Mouse (Mus musculus) spleen, adult 10 weeks (tissue): ENCODE data around the gene Tmem255b. TPM values are rescaled to one million over a fixed set of nuclear protein-coding genes. Genes with fewer than 3 reads are reported as not detected.

Experiments
- polyA plus RNA-seq: library from polyadenylated mRNA; stranded (reverse); fragments of 350-450 nt; fragmentation: Illumina TruSeq; extraction: RNeasy Lipid Tissue Mini Kit (QIAGEN cat#74804); gene quantifications from one replicate; pipeline ENCODE4 v1.2.3, GENCODE M21; 2015; ENCODE audit warnings: low replicate concordance; ENCODE audit not compliant: insufficient read depth

Gene Tmem255b
- polyA plus RNA-seq = 0.28 TPM

DNA sequence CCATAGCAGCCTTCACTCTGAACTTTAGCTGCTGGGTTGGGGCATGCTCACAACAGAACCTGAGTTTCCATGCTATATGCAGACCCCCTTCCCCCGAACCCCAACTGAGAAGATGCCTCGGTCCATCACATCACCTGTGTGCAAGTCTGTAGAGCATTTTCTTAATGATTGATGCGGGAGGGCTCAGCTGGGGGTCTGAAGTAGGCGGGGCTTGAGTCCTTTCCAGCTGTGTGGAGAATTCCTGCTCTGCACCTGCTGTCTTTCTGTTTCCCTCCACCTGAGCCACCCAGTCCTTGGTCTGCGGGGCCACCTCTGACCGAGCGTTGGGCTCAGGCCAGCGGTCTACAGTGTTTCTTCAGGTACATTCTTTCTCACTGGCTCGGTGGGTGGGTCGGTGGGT is at the start of gene Tmem255b:
TSS of gene Tmem255b (plus strand) at position 301 of the 400 bp plus-strand sequence.

DNA sequence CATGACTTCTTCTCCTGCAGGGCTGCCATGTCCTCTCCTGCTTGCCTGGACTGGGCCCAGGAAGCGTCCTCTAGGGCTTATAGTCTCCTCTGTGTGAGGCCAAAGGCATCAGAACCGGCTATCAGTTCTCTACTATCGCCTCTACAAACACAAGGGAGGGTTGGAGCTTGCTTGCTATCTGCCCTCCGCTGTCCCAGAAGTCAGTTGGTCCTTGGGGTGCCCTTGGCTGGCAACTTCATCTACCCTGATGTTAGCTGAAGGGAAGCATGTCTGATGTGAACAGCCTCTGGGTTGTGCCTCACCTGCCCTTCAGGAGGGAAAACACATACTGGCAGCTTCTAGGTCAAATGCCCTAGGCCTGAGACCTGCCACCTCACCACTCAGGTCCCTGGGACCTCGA is 38.3 kb upstream of the Tmem255b start, which contains the start of gene Atp4b:
TSS of gene Atp4b (minus strand) at position 101 of the 400 bp plus-strand sequence.

DNA sequence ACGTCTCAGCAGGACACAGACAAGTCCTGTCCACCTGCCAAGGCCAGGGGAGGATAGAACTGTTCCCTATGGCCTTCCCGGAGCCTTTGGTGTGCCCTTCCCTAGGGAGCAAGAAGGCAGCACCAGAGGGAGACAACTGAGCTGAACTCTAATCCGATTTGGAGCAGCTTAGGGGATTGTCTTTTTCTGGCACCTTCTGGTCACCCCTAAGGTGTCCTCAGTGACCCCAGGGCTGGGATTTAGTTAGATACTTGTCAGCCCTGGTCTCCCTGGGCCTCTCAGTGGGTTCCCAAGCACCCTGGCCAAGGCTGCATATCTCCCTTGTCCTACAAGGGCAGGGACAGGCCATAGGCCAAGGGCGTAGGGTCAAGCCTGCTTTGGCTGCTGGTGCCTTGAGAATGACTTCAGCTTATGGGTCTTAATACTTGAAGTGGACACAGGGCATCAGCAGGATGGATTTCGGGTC is 30.3 kb upstream of the Tmem255b start, which contains the start of gene Grk1:
TSS of gene Grk1 (plus strand) at position 416 of the 466 bp plus-strand sequence.

DNA sequence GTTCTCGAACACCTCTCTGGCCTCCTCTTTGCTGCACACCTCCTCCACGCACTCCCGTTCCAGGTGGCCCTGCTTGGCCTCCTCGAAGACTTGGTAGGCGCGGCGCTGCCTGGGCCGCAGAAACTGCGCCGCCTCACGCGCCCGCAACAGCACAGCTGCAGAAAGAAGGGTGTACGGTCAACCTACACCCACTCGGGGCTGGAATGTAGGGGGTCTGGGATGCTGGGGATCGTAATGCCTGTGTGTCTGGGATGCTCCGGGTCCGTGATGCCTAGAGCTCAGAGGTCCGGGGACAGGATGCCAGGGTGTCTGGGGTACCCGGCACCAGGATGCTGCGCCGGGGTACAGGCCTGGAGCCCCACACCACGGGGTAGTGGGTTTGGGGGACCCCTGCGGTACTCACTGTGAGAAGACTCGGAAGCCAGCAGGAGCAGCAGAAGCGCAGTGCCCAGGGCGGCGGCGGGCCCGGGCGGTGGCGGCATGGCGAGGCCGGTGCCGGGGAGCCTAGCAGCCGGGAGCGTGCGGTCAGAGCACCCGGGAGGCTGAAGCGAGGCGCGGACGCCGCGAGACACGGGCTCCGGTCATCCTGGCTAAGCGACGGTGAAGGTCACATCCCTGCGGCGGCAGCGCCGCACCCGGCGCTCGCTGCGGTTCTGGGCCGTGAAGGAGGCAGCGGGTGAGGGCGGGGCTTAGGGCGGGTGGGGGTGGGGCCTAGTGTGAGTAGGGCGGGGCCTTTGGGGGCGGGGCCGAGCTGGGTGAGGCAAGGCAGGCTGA is 59.1 kb downstream of the Tmem255b start, which contains the start of gene Gas6:
TSS of gene Gas6 (minus strand) at position 633 of the 774 bp plus-strand sequence.

Other genes with a start within 250 kb of the Tmem255b start
- 0.41 TPM for gene Grtp1, start 234.6 kb upstream of the Tmem255b start, polyA plus RNA-seq
- not detected for gene Adprhl1, start 181.0 kb upstream of the Tmem255b start, polyA plus RNA-seq
- 18.0 TPM for gene Dcun1d2, start 147.1 kb upstream of the Tmem255b start, polyA plus RNA-seq
- gene Tmco3, start 147.0 kb upstream of the Tmem255b start, polyA plus RNA-seq = 12.0 TPM
- 62.2 TPM for gene Tfdp1, start 96.4 kb upstream of the Tmem255b start, polyA plus RNA-seq
- gene Atp4b, start 38.4 kb upstream of the Tmem255b start, polyA plus RNA-seq = not detected
- not detected for gene Grk1, start 30.1 kb upstream of the Tmem255b start, polyA plus RNA-seq
- 22.2 TPM for gene Gas6, start 59.3 kb downstream of the Tmem255b start, polyA plus RNA-seq
- gene 1700029H14Rik, start 127.3 kb downstream of the Tmem255b start, polyA plus RNA-seq = not detected
- 140 TPM for gene Rasa3, start 242.4 kb downstream of the Tmem255b start, polyA plus RNA-seq